Mouse (Mus musculus) limb, embryonic 15.5 days (tissue): ENCODE data around the gene Siva1. TPM values are rescaled to one million over a fixed set of nuclear protein-coding genes. Genes with fewer than 3 reads are reported as not detected.

Source experiments
- ATAC-seq: fragments of 200-750 bp; cut with Nextera tagmentation; 2 replicates; pipeline ENCODE4 v1.8.0; 2017; ENCODE audit warnings: low read depth, moderate TSS enrichment; ENCODE audit not compliant: insufficient number of reproducible peaks, low FRiP score, low TSS enrichment
- H3K27ac ChIP-seq: fragments of 300-500 bp; sonication (generic); 2 replicates; pipeline ENCODE4 v1.5.1; 2015; ENCODE audit warnings: moderate library complexity, mild to moderate bottlenecking, inconsistent platforms
- H3K27me3 ChIP-seq: fragments of 300-500 bp; sonication (generic); 2 replicates; pipeline ENCODE4 v1.6.1; 2015; ENCODE audit warnings: inconsistent platforms
- H3K36me3 ChIP-seq: fragments of 300-500 bp; sonication (generic); 2 replicates; pipeline ENCODE4 v1.6.1; 2015; ENCODE audit warnings: inconsistent platforms
- H3K4me1 ChIP-seq: fragments of 300-500 bp; sonication (generic); 2 replicates; pipeline ENCODE4 v1.6.1; 2015; ENCODE audit warnings: inconsistent platforms
- H3K4me2 ChIP-seq: fragments of 300-500 bp; sonication (generic); 2 replicates; pipeline ENCODE4 v1.6.1; 2015; ENCODE audit warnings: mild to moderate bottlenecking, inconsistent platforms
- H3K4me3 ChIP-seq: fragments of 300-500 bp; sonication (generic); 2 replicates; pipeline ENCODE4 v1.5.1; 2015; ENCODE audit warnings: mild to moderate bottlenecking, inconsistent platforms
- H3K9ac ChIP-seq: fragments of 300-500 bp; sonication (generic); 2 replicates; pipeline ENCODE4 v1.6.1; 2015; ENCODE audit warnings: inconsistent platforms
- H3K9me3 ChIP-seq: fragments of 300-500 bp; sonication (generic); 2 replicates; pipeline ENCODE4 v1.6.1; 2016; ENCODE audit warnings: inconsistent platforms
- WGBS: fragments of 180-500 bp; shearing (Covaris S2); methylation state at CpG from one replicate; pipeline ENCODE4 v1.1.7; 2015; 5-methylcytosine and 5-hydroxymethylcytosine counted together
- polyA plus RNA-seq: library from polyadenylated mRNA; unstranded; fragments of >200 nt; fragmentation: Nextera tagmentation; extraction: Ambion mirVana; gene quantifications from 2 replicates; pipeline ENCODE4 v1.2.1, GENCODE M21; 2015

The Siva1 gene
- polyA plus RNA-seq, 1 experiment from 2014 or later, result 218 TPM

DNA sequence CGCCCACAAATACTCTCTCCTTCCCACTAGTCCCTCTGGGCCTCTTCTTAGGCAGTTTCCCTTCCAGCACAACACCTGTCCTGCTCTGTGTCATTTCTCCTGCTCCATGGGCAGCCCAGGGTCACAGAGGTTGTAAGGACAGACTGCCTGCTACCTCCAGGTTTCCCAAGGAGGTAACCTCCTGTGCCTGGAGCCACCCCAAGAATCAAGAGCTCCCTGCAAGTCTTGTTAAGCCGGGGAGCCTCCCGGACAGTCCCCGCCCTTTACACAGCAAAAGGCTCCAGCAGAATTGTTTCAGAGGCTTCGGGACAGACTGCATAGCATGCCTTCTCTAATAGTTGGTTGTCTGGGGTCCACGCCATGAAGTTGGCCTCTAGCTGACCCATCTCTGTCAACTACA lies 18.0 kb upstream of the Siva1 start:
- WGBS, result 65% methylated on average over 6 of the region's 6 CpGs

DNA sequence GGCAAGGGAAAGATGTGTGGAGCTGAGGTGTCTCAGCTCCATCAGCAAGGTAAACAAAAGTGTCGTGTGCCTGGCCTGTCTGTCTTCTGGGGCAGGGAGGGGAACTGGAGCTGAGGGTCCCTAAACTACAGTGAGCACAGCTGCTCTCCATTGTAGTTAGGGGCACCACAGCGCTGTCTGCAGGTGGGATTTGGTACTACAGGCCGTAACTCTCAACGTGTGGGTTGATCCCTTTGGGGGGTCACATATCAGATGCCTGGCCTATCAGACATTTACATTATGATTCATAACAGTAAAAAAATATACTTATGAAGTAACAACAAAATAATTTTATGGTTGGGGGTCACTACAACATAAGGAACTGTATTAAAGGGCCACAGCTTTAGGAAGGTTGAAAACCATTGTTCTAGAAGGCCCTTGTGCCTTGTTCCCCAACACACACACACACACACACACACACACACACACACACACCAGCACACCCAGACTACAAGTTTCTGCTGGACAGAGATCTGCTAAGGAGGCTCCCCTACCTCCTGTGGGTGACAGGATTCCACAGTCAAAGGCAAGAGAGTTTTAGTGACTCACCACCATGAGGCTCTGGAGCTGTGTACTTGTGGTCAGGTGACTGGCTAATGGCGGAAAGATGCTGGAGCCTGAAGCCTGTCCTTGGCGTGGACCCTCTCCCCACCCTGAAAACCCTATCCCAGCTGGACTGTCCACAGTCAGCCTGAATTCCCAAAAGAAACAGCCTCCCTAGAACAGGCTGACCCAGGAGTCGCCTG lies 17.2 kb upstream of the Siva1 start:
- Histone ChIP-seq H3K4me1 (peaks cover 25% of the 10 kb centered on the region), H3K27ac (no peak overlapping the region), H3K36me3 (no peaks in the 10 kb centered on the region), H3K9ac (no peak overlapping the region), H3K9me3 (no peaks in the 10 kb centered on the region), H3K27me3 (no peaks in the 10 kb centered on the region), H3K4me3 (no peak overlapping the region), H3K4me2 (no peak overlapping the region)
- WGBS, result 54% methylated on average over 7 of the region's 7 CpGs
- no peak for ATAC-seq

More for the DNA sequence above, 18.0 kb upstream of the Siva1 start:
- ATAC-seq, result no peak
- Histone ChIP-seq H3K4me1 (peaks cover 25% of the 10 kb centered on the region), H3K9me3 (no peaks in the 10 kb centered on the region), H3K9ac (no peak overlapping the region), H3K36me3 (no peaks in the 10 kb centered on the region), H3K4me2 (no peak overlapping the region), H3K4me3 (no peak overlapping the region), H3K27me3 (0 out of 2 replicates have a peak, but pooled peaks cover 6% of the 10 kb centered on the region), H3K27ac (no peak overlapping the region)

DNA sequence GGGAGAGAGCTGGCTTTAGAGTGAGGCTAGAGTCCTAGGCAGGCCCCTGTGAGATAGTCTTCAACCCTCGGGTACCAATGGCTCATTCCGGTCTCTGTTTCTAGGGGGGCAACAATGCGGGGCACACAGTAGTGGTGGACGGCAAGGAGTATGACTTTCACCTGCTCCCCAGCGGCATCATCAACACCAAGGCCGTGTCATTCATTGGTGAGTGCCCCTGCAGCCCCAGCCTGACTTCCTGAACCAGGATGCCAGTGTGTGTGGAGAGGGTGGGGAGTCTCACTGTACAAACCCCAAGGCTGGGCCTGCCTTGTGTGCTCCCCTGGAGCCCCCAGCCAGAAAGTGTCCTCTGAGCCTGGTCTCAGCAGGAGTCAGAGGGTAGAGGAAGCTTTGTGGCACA lies 16.3 kb upstream of the Siva1 start:
- WGBS, result 76% methylated on average over 6 of the region's 6 CpGs
- H3K4me2 ChIP-seq, result no peak overlapping the region
- H3K9ac ChIP-seq, result no peak overlapping the region
- no peaks in the 10 kb centered on the region for H3K36me3 ChIP-seq
- H3K27ac ChIP-seq, result peak overlapping the region; percentile 33; the same call in 1 of the 2 replicates
- H3K4me1 ChIP-seq, result peaks cover 25% of the 10 kb centered on the region
- H3K4me3 ChIP-seq, result no peak overlapping the region
- no peak for ATAC-seq
- no peaks in the 10 kb centered on the region for H3K9me3 ChIP-seq
- no peaks in the 10 kb centered on the region for H3K27me3 ChIP-seq

DNA sequence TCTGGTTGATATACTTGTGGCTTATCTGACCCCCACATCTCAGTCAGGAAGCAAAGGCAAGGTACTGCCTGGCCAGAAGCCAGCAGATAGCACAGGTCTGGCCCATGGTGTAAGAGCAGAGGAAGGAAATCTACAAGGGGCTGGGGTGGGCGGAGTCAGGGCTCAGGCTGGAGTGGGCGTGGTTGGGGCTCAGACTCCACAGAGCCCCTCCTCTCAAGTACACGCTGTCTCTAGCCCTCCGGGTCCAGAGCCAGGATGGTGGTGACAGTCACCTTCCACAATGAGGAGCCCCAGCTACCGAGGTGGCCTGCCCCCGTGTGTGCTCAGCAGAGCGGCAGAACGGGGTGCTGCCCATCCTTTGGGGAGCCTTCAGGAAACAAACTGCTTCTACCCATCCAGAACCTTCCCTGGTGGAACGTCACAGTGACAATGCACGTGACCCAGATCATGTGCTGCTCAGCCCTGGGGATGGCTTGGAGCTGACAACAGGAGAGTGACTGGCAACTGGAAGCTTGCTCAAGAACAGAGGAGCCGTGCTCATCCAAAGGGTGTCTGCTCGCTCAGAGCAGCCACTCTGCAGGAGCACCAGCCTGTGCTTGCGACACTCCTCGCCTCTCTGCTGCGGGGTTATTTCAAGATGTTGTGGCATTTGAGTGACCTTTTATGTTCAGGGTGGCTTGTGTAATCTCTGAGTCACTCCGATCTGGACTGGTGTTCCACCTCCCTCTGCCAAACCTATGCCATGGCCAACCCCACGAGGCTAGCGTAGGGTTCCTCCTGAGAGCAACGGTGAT lies 15.4 kb upstream of the Siva1 start:
- Histone ChIP-seq H3K4me3 (peak overlapping the region; percentile 28), H3K27ac (peak overlapping the region; percentile 33), H3K4me1 (peaks cover 25% of the 10 kb centered on the region), H3K36me3 (no peaks in the 10 kb centered on the region), H3K27me3 (no peaks in the 10 kb centered on the region), H3K4me2 (peak overlapping the region; percentile 45), H3K9me3 (no peaks in the 10 kb centered on the region), H3K9ac (0 out of 2 replicates have a peak overlapping the region, but pooled peaks have one; percentile 18)
- 33% methylated on average over 19 of the region's 19 CpGs for WGBS
- peak; percentile 50; the same call in 1 of the 2 replicates for ATAC-seq

DNA sequence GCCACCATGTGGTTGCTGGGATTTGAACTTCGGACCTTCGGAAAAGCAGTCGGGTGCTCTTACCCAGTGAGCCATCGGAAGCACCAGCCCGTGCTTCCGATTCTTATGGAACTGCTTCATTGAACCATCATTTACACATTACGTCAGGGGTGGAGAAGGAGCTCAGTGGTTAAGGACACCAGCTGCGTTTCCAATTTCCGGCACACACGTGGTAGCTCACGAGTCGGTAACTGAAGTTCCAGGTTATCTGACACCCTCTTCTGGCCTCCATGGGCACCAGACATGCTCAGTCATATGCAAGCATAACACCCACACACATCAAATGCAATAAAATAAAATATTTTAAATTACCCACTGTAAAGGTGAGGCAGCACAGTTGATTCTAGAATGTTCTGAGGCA lies 14.4 kb upstream of the Siva1 start:
- 92% methylated on average over 12 of the region's 12 CpGs for WGBS
- Histone ChIP-seq H3K4me2 (no peak overlapping the region), H3K9me3 (no peaks in the 10 kb centered on the region), H3K4me3 (no peak overlapping the region), H3K27me3 (no peaks in the 10 kb centered on the region), H3K9ac (no peak overlapping the region), H3K36me3 (no peaks in the 10 kb centered on the region), H3K27ac (no peak overlapping the region), H3K4me1 (peaks cover 25% of the 10 kb centered on the region)
- ATAC-seq, result no peak

DNA sequence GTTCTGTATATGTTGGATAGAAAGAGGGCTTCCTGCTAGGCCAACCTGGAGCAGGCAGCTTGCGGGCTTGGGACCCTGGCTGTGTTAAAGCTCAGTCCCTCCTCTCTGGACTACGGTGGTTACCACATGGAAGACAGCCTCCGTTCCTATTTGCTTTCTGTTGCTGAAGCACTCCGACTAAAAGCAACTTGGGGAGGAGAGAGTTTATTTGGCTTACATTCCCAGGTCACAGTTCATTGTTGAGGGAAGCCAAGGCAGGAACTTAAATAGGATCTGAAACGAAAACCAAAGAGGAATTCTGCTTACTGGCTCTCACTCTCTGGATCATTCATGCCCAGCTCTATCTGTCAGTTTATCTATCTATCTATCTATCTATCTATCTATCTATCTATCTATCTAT lies 13.7 kb upstream of the Siva1 start:
- Histone ChIP-seq H3K27me3 (no peaks in the 10 kb centered on the region), H3K9me3 (no peaks in the 10 kb centered on the region), H3K4me3 (no peak overlapping the region), H3K4me2 (no peak overlapping the region), H3K36me3 (no peaks in the 10 kb centered on the region), H3K27ac (no peak overlapping the region), H3K9ac (no peak overlapping the region), H3K4me1 (peaks cover 25% of the 10 kb centered on the region)
- ATAC-seq, result no peak
- 87% methylated on average over 5 of the region's 5 CpGs for WGBS

DNA sequence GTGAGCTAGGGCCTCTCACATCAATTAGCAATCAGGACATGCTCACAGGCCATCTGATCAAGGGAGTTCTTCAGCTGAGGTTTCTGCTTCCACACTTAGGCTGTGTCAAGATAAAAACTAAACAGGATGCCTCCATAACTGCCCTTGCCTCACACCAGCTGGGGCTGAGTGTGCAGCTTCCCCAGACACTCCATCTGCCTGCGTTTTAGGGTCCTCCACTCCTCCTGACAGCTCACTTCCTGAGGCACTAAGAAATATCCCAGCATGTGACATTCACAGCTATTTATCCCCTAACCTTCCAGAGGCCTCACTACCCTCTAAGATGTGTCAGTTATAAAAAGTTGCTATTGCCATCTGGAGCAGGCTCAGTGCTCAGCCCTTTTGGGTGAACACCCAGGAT lies 13.0 kb upstream of the Siva1 start:
- no peak overlapping the region for H3K27ac ChIP-seq
- H3K4me2 ChIP-seq, result no peak overlapping the region
- no peak overlapping the region for H3K4me3 ChIP-seq
- no peak for ATAC-seq
- no peaks in the 10 kb centered on the region for H3K9me3 ChIP-seq
- H3K36me3 ChIP-seq, result no peaks in the 10 kb centered on the region
- H3K9ac ChIP-seq, result no peak overlapping the region
- peaks cover 19% of the 10 kb centered on the region for H3K4me1 ChIP-seq
- no peaks in the 10 kb centered on the region for H3K27me3 ChIP-seq
- WGBS, result 15% methylated on average over 1 of the region's 1 CpGs

DNA sequence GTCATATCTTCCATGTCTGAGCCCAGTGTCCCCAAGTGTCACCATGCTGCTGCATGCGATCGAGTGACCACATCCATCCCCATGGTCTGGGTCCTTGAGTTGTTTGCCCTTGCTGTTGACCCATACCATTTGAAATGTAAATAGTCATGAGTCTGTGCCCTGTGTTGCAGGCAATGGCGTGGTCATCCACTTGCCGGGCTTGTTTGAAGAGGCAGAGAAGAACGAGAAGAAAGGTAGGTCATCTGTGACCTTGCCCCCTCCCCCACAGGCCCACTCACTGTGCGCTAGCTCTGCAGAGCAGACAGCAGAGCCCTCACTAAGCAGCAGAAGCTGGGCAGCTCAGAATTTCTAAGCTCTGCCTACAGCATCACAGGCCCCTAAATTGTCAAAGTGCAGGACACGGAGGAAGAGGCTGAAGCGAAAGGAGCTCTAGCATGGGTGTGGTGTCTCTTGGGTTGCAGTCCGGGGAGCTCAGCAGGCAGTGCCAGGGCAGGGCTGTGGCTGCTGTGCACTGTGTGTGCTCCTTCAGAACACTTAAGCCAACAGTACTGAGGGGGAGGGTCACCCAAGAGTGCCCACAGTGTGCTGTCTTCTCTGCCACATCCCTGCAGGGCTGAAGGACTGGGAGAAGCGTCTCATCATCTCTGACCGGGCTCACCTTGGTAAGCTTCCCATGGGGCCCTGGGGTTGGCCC lies 12.2 kb upstream of the Siva1 start:
- H3K4me3 ChIP-seq, result no peak overlapping the region
- H3K27ac ChIP-seq, result no peak overlapping the region
- no peak for ATAC-seq
- WGBS, result 78% methylated on average over 11 of the region's 11 CpGs
- H3K9me3 ChIP-seq, result no peaks in the 10 kb centered on the region
- H3K36me3 ChIP-seq, result no peaks in the 10 kb centered on the region
- H3K9ac ChIP-seq, result no peak overlapping the region
- peaks cover 15% of the 10 kb centered on the region for H3K4me1 ChIP-seq
- no peak overlapping the region for H3K4me2 ChIP-seq
- H3K27me3 ChIP-seq, result no peaks in the 10 kb centered on the region

DNA sequence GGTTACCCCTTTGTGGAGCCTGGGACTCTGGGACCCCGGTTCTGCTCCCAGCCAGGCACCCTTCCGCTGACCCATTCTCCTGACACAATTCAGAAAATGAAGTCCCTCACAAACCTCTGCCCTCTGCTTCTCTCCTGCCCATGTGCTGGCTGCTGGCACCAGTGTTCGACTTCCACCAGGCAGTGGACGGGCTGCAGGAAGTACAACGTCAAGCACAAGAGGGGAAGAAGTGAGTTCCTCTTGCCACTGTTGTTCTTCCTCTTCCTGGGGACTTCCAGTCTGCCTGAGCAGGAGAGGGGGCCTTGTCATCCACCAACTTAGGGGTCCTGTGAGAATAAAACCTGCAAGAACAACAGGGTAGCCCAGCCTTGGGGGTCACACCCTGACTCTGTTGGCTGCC lies 11.6 kb upstream of the Siva1 start:
- H3K9ac ChIP-seq, result no peak overlapping the region
- no peak overlapping the region for H3K4me2 ChIP-seq
- H3K9me3 ChIP-seq, result no peaks in the 10 kb centered on the region
- ATAC-seq, result no peak
- 82% methylated on average over 5 of the region's 5 CpGs for WGBS
- H3K4me1 ChIP-seq, result peaks cover 15% of the 10 kb centered on the region
- no peaks in the 10 kb centered on the region for H3K27me3 ChIP-seq
- H3K27ac ChIP-seq, result no peak overlapping the region
- H3K4me3 ChIP-seq, result no peak overlapping the region
- H3K36me3 ChIP-seq, result no peaks in the 10 kb centered on the region

DNA sequence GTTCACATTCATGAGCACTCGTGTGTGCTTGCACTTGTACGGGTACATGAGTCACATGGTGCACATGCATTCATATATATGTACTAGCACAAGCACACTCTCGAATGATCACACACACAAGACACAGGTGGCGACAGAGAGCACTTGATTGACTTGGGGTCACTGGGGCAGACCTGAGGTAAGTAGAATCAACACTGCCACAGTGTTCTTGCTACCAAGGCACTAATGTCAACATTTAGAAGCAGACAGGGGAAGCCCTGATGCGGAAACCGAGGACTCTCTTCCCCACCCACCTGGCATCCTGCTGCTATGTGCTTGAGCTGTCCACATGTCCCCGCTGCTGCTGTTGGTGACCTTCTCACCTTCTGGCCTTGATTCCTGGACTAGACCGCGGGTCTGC lies 10.8 kb upstream of the Siva1 start:
- H3K9ac ChIP-seq, result no peak overlapping the region
- H3K4me3 ChIP-seq, result no peak overlapping the region
- no peaks in the 10 kb centered on the region for H3K9me3 ChIP-seq
- H3K4me2 ChIP-seq, result no peak overlapping the region
- ATAC-seq, result no peak
- no peaks in the 10 kb centered on the region for H3K27me3 ChIP-seq
- H3K4me1 ChIP-seq, result peaks cover 7% of the 10 kb centered on the region
- no peak overlapping the region for H3K27ac ChIP-seq
- WGBS, result 75% methylated on average over 9 of the region's 9 CpGs
- H3K36me3 ChIP-seq, result no peaks in the 10 kb centered on the region

DNA sequence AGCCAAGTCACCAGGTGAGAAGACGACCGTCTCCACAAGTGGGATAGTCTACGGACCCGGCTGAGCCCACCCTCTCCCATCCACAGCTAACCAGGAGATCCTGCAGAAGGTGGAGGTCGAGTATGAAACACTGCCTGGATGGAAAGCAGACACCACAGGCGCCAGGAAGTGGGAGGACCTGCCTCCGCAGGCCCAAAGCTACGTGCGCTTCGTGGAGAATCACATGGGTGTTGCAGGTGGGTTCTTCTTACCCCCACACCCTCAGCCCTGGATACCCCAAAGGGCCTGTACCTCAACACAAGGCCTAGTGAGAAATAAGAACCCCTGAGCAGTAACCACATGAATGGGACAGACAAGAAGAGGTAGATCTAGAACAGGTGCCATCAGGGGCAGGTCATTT lies 5.0 kb upstream of the Siva1 start:
- H3K36me3 ChIP-seq, result no peaks in the 10 kb centered on the region
- H3K9me3 ChIP-seq, result no peaks in the 10 kb centered on the region
- no peaks in the 10 kb centered on the region for H3K27me3 ChIP-seq
- WGBS, result 77% methylated on average over 10 of the region's 10 CpGs
- 0 out of 2 replicates have a peak, but pooled peaks cover 3% of the 10 kb centered on the region for H3K4me1 ChIP-seq
- H3K4me3 ChIP-seq, result no peak overlapping the region
- no peak overlapping the region for H3K4me2 ChIP-seq
- H3K9ac ChIP-seq, result no peak overlapping the region
- no peak for ATAC-seq
- H3K27ac ChIP-seq, result no peak overlapping the region

DNA sequence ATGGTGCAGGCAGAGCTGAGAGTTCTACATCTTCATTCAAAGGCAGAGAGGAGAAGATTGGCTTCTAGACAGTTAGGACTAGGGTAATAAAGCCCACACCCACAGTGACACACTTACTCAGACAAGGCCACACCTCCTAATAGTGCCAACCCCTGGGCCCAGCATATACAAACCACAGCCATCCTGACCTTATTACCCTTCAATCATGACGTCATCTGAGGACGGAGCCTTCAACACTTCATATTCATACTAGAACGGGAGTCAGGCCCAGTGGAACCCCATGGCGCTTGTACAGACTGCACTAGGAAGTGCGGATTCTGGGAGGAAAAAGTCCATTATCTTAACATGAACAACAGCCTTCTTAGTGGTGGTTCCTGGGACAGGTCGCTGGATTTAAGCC lies 1.4 kb upstream of the Siva1 start:
- WGBS, result 87% methylated on average over 6 of the region's 6 CpGs

More for the DNA sequence above, 1.4 kb upstream of the Siva1 start:
- ATAC-seq, result no peak
- H3K4me3 ChIP-seq, result no peak overlapping the region
- H3K27ac ChIP-seq, result no peak overlapping the region
- H3K4me1 ChIP-seq, result peaks cover 23% of the 10 kb centered on the region
- H3K9me3 ChIP-seq, result no peaks in the 10 kb centered on the region
- H3K36me3 ChIP-seq, result peaks cover 11% of the 10 kb centered on the region
- no peaks in the 10 kb centered on the region for H3K27me3 ChIP-seq
- H3K4me2 ChIP-seq, result no peak overlapping the region
- H3K9ac ChIP-seq, result no peak overlapping the region
